Mouse (Mus musculus) gastrocnemius, adult 2 months (tissue): ENCODE measurements around the gene Myo3b. TPM values are rescaled to one million over a fixed set of nuclear protein-coding genes. Genes with fewer than 3 reads are reported as not detected.
A peak's percentile ranks its signal among the peaks of the same experiment; 100 is the strongest.

Experiments used
- DNase-seq: peaks from one replicate; pipeline ENCODE4 v3.0.0; 2022
- H3K27ac ChIP-seq: fragments of 200-600 bp; 2 replicates; pipeline ENCODE4 v1.8.1; 2022; ENCODE audit warnings: mild to moderate bottlenecking
- H3K4me3 ChIP-seq: fragments of 200-600 bp; 2 replicates; pipeline ENCODE4 v1.8.1; 2022; ENCODE audit warnings: mild to moderate bottlenecking, moderate library complexity
- CTCF ChIP-seq: fragments of 200-600 bp; IDR thresholded peaks from 2 replicates; pipeline ENCODE4 v1.8.1; 2022; ENCODE audit warnings: antibody characterized with exemption, mild to moderate bottlenecking, moderate library complexity
- intact Hi-C: fragments of 180-260 bp; cut with DNase I; formaldehyde crosslinking; loops from one replicate; pipeline ENCODE4 v1.15.1; 2025
- total RNA-seq, 2 experiments: library from RNA; stranded (reverse); gene quantifications; 2 replicates each; pipeline ENCODE4 v1.2.3; 2021

Gene Myo3b
- total RNA-seq, 2 experiments from 2014 or later, result not detected

DNA sequence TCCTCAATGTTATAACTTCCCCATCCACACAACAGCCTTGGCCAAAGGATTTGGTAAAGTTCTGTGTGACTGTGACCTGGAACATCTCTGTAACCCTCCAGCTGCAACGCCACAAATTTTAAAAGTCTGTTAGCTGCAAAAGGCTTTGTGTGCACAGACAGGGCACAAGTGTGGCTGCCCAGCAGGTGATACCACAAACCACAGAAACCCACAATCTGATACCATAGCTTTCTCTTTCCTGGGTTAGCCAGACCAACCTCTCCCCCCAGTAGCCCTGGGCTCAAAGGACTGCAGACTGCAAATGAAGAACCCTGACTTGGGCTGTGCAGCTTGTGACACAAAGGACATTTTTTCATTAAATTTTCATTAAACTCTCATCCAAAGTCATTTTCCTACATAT lies 424.7 kb downstream of the Myo3b start:
- Histone ChIP-seq H3K27ac (no peak overlapping the region), H3K4me3 (no peak overlapping the region)
- no peak for DNase-seq
- TF ChIP-seq CTCF, result no peak
- intact Hi-C loops, result no loop called here

DNA sequence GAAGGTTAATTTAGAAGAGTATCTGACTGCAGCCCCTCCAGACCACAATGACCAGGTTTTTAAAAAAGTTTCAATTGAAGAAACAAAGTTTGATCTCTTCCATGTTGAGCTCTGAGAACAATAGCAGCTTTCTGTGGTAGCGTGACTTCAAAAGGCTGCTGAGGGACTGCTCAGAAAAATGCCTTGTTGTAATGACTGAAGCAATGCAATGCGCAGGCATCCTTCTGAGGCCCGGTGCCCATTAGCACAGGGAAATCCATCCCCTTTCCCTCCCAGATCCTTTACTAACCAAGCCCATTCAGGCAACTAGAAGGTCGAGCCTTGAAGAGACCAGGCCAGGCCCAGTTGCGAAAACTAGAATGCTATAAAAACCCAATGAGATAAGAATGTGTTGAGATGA lies 432.2 kb downstream of the Myo3b start:
- H3K27ac ChIP-seq, result no peak overlapping the region
- intact Hi-C loops, result no loop called here

DNA sequence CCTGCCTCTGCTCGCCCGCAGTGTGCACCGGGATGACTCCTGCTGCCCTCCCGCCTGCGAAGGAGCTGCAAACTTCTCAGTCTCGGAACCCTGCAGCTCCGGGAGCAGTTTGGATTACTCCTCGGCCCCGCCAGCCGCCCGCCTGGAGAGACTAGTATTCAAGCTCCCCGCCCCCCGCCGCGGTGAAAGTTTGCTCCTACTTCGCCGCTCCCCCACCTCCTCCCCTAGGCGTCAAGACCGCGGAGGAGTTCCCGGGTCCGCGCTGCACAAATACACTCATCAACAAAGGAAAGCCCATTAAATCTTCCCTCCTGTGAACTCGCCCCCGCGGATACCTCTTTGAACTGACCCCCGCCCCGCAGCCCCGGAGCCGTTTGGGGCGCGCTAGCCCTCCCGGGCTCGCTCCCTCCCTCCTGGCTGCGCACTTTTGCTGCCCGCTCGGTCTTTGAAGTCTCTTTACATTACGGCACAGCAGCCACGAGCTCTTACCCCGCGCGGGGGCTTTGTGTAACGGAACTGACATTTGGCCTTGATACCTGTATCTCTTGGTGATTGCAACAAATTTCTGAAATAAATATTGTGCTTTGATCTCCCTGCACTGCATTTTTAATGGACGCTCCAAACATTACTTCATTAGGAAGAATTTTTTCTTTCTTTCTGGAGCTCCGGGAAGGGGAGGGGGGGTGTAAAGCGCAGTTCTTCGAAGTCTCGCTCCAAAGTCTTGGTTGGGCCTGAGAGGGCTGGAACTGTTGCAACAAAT lies 433.1 kb downstream of the Myo3b start:
- TF ChIP-seq CTCF, result no peak
- no peak overlapping the region for H3K27ac ChIP-seq
- DNase-seq, result peak; percentile 24
- intact Hi-C loops, result no loop called here
- peak overlapping the region; percentile 61 for H3K4me3 ChIP-seq

More for the DNA sequence above, 432.2 kb downstream of the Myo3b start:
- no peak for DNase-seq
- TF ChIP-seq CTCF, result no peak
- H3K4me3 ChIP-seq, result no peak overlapping the region

Other genes starting within 250 kb of the Myo3b start
- under 1 TPM; 0.38 to 0.56 TPM for gene Ccdc173, start 249.6 kb upstream of the Myo3b start, total RNA-seq
- gene Phospho2, start 249.5 kb upstream of the Myo3b start, total RNA-seq, result 10 to 100 TPM; 18.9 to 20.6 TPM
- gene Klhl23, start 217.2 kb upstream of the Myo3b start, total RNA-seq, result 10 to 100 TPM; 13.4 to 15.6 TPM
- 10 to 100 TPM; 56.1 to 59.5 TPM for gene Ssb, start 177.6 kb upstream of the Myo3b start, total RNA-seq
- 10 to 100 TPM; 11.1 to 16.0 TPM for gene Mettl5, start 153.5 kb upstream of the Myo3b start, total RNA-seq
- 100 to 1,000 TPM; 193 to 217 TPM for gene Ubr3, start 141.9 kb upstream of the Myo3b start, total RNA-seq